Mouse (Mus musculus) thymus, postnatal 36 days (tissue): ENCODE data around the gene Lamtor5.
"Not testable (repeated sequence)": the region's sequence is repeated elsewhere in the genome, so short reads cannot be mapped to it uniquely, and the experiment has no call there.

Experiments
- DNase-seq, 2 experiments: peaks; one replicate each; pipeline ENCODE4 v3.0.0; 2022; ENCODE audit warnings: mixed read lengths in 2 of 2

Lamtor5 gene

DNA sequence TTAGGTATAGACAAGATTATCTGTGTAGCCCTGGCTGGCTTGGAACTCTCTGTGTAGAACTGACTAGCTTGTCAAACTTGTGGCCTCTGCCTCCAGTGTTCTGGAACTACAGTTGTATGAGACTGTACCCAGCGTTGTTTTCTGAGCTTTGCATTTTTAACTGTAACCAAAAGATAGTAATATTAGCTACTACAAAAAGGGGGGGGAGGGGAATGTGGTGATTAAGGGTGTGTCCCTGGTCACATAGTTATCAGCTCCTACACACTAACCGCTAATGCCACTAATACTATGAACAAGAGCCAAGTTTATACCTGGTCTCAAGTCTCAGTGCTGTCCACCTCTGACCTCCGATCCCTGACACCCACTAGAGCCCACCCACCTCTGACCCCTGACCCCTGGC, 6.2 kb upstream of the Lamtor5 start:
- no peak for DNase-seq

- DNase-seq, result peak; percentile 38 to 48
These were observed 4.8 kb upstream of the Lamtor5 start for GRCm38 (mm10) chr3:107273820-107274219.

- DNase-seq, result no peak
These were observed 3.3 kb upstream of the Lamtor5 start for GRCm38 (mm10) chr3:107275351-107275750.

- no peak for DNase-seq
These were observed 2.7 kb upstream of the Lamtor5 start for GRCm38 (mm10) chr3:107275996-107276395.

DNA sequence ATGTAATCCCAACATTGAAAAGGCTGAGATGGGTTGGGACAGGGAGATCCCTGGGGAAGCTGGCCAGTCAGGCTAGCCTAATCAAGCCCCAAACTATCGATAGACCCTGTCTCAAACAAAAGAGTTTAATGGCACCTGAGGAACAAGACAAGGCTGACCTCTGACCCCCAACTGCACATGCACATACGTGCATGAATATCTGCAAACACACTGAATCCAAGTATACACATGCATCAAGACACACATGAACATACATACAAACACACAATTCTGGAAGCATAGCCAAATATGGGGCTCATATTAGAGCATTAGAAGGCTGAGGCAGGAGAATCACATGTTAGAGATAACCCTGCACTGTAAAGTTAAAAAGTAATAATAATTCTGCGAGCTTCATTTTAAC, 2.0 kb upstream of the Lamtor5 start:
- no peak for DNase-seq

DNA sequence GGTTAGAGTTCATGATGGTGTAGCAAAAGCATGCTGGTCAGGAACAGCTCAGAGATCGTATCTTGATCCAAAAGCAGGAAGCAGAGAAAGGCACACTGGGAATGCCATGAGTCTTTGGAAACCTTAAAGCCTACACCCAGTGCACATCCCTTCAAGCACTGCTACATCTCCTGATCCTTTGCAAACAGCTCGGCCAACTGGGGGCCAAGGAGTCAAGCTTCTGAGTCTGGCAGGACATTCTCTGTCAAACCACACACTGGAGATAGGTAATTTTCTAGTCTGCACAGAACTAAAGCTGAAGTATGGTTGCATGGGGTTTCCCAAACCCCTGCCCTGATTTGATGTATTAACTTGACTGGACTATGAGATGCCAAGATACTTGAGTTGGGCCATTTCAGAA, 7.5 kb downstream of the Lamtor5 start:
- DNase-seq, result no peak

- DNase-seq, result no peak
These were observed 8.7 kb downstream of the Lamtor5 start for GRCm38 (mm10) chr3:107287346-107287745.

GRCm38 (mm10) chr3:107290764-107291381, 12.2 kb downstream of the Lamtor5 start, which contains the start of gene Slc16a4:
Gene Slc16a4 (plus strand): TSS chr3:107291230.
- no peak for DNase-seq

DNA sequence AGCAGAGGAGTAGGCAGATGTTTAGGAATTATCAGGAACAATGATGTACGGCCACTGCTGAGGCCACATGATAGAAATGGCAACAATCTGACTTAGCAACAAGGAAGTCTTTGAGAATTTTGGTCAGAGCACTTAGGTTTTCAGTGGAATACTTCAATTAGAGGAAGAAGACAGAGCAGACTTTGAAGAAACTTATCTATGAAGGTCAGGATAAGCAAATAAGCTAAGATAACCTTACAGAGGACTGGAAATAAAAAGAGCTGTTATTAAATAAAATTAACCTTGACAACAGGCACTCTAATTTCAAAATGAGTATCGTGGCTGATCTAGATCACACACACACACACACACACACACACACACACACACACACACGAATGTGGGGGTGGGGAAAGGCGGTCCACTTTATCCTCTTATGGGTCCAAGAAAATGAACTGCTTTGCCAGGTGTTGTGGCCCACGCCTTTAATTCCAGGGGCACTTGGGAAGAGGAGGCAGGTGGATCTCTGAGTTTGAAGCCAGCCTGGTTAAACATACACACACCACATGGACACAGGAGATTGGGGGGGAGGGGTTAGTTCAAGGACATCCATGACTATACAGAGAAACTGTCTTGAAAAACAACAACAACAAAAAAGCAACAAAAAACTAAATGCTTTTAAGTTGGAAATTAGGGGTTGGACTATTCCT, 17.2 kb downstream of the Lamtor5 start:
- no peak for DNase-seq

GRCm38 (mm10) chr3:107296917-107297316, 18.3 kb downstream of the Lamtor5 start:
- DNase-seq, result not testable (repeated sequence)

DNA sequence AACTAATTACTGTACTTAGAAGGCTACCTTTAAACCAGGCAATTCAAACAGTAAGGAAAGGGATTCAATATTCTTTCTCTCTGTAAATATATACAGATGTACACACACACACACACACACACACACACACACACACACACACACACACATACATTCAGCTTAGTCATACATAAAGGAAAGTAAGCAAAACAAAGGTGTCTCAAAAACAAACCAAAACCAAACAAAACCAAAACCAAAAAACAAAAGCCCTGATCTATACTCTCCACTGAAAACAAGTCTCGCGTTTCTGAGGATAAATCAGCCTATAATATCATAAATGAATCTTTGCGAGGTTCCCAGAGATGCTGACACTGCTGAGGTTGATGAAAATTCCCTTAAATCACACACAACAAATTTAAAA, 38.7 kb downstream of the Lamtor5 start:
- DNase-seq, result no peak

DNA sequence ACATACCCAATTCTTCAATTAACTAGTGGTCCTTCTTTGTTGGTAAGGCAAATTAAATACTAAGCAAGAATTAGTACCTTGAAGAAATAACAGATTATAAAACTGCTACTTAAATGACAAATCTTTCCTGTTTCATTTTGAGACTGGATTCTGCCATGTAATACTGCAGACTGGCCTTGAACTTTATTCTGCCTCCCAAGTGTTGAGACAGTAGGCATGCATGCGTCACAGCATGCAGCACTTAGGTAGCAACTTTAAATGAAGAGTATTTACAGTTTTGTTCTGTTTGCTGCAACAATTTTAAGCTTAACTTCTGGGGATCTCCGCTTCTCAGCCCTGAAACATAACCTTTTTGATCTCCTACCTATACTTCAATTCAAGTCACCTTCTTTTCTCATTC, 42.5 kb downstream of the Lamtor5 start:
- DNase-seq, result no peak

- DNase-seq, result no peak
These were observed 43.1 kb downstream of the Lamtor5 start for GRCm38 (mm10) chr3:107321776-107322175.

DNA sequence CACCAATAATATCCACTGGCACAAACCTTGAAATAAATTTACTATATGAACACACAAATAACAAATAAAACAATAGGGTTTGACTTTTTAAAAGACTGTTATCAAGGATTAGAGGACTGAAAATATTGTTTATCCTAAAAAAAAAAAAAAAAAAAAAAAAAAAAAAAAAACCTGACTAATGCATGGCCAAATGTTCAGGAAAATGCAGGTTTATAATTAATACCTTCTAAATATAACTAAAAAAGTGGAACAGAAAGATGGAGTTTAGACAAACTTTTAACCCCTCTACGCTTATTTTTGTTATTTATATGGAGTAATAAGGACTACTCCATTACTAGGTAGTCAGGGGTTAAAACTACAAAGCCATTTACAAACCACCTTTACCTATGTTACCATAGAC, 47.8 kb downstream of the Lamtor5 start:
- no peak for DNase-seq

GRCm38 (mm10) chr3:107330503-107331424, 52.1 kb downstream of the Lamtor5 start:
- no peak for DNase-seq

- no peak for DNase-seq
These were observed 53.1 kb downstream of the Lamtor5 start for GRCm38 (mm10) chr3:107331746-107332126.

GRCm38 (mm10) chr3:107332127-107332959, 53.7 kb downstream of the Lamtor5 start:
- peak; percentile 25 to 67 for DNase-seq

GRCm38 (mm10) chr3:107332960-107333380, 54.3 kb downstream of the Lamtor5 start:
- peak; percentile 88 to 96 for DNase-seq
